Mouse (Mus musculus): ENCODE data around the gene Spryd4. TPM values are rescaled to one million over a fixed set of nuclear protein-coding genes. Genes with fewer than 3 reads are reported as not detected.

Gene Spryd4
- 3.9 and 5.2 TPM in 2 replicates for total RNA-seq (2023)

DNA sequence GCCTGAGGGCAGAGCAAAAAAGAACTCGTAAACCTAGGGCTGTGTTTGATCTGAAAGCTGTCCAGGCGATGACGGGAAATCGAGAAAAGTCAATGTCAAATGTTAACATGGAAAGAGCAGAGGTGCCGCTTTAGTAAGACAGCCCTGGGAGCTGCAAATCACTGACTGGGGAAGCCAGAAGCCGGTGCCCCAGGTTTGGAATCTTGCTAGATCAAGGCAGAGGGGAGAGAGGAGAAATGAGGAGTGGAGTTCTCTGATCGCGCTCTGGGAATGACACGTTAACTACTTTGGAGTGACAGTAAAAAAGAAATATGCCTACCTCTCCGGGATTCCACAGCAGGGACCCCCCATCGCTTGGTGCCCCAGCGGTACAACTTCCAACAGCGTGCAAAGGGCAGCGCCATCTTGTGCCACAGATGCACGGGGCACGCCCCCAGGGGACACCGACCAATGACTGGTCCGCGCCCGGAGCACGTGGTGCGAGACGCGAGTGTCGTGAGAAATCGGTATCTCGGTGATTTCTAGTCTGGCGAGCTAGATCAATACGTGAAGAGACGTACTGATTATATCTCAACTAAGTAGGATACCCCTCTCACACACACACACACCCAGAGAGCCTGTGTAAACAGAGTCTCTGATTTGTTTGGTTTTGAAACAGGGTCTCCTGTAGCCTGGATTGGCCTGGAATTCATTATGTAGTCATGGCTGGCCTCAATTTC is at the start of gene Spryd4:
TSS of gene Spryd4 (minus strand) at position 418 of the 719 bp plus-strand sequence.

DNA sequence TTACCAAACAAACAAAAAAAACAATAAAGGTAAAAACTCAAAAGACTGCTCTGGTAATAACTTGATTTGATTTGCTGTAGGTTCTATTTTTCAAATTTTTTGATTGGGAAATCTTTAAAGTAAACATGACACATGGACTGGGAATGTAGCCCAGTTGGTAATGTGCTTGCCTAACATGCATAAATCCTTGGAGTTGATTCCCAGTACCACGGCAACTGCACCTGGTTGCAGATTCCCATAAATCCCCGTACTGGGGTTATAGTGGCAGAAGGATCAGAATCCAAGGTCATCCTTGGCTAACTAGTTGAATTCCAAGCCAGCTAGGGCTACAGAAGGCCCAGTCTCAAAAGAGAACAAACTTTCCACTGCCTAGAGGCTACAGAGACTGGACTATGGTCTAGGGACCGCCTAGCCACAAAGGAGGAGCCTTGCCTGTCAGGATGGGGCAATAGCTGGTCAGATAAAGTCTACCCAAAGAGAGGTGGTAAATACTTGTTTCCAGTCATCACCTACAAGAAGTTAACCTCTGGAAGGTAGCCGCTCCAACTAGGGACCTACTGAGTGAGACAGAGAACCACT is 42.2 kb upstream of the Spryd4 start, which contains the start of gene Apon:
TSS of gene Apon (plus strand) at position 420 of the 579 bp plus-strand sequence.

DNA sequence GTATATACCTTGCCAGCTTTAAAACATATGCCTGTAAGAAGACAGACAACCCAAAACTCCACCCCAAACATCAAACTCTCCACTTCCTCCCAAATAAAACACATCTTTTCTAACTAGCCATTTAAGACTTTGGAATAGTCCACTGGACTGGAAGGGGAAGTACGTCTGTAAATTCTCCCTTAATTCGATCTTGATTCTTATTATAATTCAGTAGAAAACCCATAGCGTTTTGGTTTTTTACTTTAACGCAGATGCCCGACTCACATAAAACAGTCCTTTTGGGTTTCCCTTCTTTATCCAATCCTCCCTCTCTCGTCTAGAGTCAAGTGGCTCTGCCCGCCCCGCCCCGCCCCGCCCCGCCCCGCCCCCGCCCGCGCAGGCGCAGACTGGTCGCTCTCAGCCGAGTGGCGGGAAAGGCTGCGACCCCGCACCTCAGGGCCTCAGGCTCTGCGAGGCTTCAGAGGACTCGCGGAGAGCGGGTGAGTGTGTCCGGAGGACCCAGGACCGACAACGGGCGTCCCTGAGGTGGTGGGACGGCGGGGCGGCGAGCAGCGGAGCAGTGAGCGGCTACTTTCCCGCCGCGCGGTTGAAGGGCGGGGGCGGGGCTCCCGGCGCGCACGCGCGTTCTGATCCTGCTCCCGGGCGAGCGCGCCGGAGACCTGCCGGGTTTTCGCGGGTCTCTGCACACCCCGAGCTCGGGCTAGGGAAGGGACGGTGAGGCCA is 20.3 kb upstream of the Spryd4 start, which contains the start of gene Timeless:
TSS of gene Timeless (plus strand) at position 369 of the 723 bp plus-strand sequence.

DNA sequence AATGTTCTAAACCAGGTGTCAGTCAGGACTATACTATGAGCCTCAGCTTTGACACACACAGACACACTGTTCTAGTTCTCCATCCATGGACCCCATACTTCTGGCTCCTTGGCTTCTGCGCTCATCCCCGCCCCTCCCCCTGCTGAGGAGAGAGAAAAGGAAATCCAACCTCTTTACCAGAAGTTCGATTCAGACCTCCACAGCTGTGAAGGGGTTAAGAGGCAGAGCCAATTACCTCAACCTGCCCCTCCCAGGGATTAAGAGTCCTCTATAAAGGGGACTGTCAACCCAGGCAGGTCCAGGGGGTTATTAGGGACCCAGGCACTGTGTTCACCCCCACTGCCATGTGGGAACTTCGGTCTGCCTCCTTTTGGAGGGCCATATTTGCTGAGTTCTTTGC is 13.9 kb upstream of the Spryd4 start, which contains the start of gene Mip:
TSS of gene Mip (plus strand) at position 301 of the 400 bp plus-strand sequence.

DNA sequence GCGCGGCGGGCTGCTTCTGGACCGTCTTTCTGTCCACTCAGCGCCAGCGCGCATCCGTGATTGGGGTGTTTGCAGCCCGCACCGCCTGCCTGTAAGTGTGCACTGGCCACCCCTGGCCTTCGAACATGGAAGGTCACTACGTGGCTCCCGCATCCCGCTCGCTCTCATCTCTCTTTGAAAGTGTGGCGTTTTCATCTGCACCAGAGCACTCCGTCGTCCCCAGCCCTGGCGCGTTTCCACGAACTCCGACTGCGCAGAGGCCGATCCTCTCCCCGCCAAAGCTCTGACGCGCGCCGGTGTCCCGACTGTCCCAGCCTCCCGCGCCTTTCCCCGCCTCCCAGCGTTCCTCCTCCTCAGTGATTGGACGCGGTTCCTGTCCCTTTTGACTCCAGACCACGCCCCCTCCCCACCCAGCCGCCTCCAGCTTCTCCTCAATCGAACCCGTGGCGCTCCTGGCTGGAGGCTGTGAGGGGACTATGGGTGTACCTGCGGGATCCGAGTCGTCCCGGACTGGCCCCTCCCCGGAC is 17.5 kb downstream of the Spryd4 start, which contains the start of gene Gls2:
TSS of gene Gls2 (plus strand) at position 434 of the 527 bp plus-strand sequence.

DNA sequence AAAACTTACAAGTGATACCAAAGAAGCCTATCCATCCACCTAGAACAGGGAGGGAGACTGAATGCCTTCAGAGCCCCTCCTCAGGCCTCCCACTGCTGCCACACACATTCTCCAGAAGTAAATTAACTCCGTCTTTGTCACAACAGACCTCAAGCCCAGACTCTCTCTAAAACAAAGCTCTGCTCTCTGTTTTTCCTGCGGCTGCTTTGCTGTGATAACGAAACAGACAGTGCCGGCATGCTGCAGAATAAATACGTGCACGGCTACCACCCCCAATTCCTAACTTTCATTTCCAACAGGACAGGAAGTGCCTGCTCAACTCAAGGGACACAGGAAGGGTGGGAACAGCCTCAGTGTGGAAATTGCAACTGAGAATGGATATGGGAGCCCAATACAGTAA is 31.6 kb downstream of the Spryd4 start, which contains the start of gene Rbms2:
TSS of gene Rbms2 (minus strand) at position 309 of the 400 bp plus-strand sequence.

Other genes with a start within 250 kb of the Spryd4 start
- not detected in 2 replicates for gene Hsd17b6, start 204.2 kb downstream of the Spryd4 start, total RNA-seq (2023)
- gene Prim1, start 196.6 kb downstream of the Spryd4 start, total RNA-seq (2023): 19.6 and 23.0 TPM in 2 replicates
- 253 and 267 TPM in 2 replicates for gene Naca, start 176.2 kb downstream of the Spryd4 start, total RNA-seq (2023)
- 57.2 and 61.0 TPM in 2 replicates for gene Ptges3, start 152.9 kb downstream of the Spryd4 start, total RNA-seq (2023)
- 384 and 435 TPM in 2 replicates for gene Atp5b, start 128.5 kb downstream of the Spryd4 start, total RNA-seq (2023)
- 104 and 125 TPM in 2 replicates for gene Baz2a, start 120.2 kb downstream of the Spryd4 start, total RNA-seq (2023)
- 9.4 and 10.1 TPM in 2 replicates for gene Rbms2, start 31.5 kb downstream of the Spryd4 start, total RNA-seq (2023)
- gene Gls2, start 17.4 kb downstream of the Spryd4 start, total RNA-seq (2023): 1.4 TPM in 1 of 2 replicates, not detected in the other
- not detected in 2 replicates for gene Mip, start 14.0 kb upstream of the Spryd4 start, total RNA-seq (2023)
- 21.0 and 30.8 TPM in 2 replicates for gene Timeless, start 20.3 kb upstream of the Spryd4 start, total RNA-seq (2023)
- gene Apon, start 42.3 kb upstream of the Spryd4 start, total RNA-seq (2023): 0.44 TPM in 1 of 2 replicates, not detected in the other
- gene Apof, start 56.9 kb upstream of the Spryd4 start, total RNA-seq (2023): not detected in 2 replicates
- gene Stat2, start 58.8 kb upstream of the Spryd4 start, total RNA-seq (2023): 34.0 and 36.3 TPM in 2 replicates
- gene Il23a, start 86.9 kb upstream of the Spryd4 start, total RNA-seq (2023): 0.79 and 1.2 TPM in 2 replicates
- gene Pan2, start 91.5 kb upstream of the Spryd4 start, total RNA-seq (2023): 26.5 and 36.7 TPM in 2 replicates
- 25.3 and 30.7 TPM in 2 replicates for gene Cnpy2, start 110.7 kb upstream of the Spryd4 start, total RNA-seq (2023)
- 85.9 and 94.3 TPM in 2 replicates for gene Cs, start 125.9 kb upstream of the Spryd4 start, total RNA-seq (2023)
- 15.2 and 19.1 TPM in 2 replicates for gene Coq10a, start 157.2 kb upstream of the Spryd4 start, total RNA-seq (2023)
- 29.8 and 44.1 TPM in 2 replicates for gene Ankrd52, start 165.3 kb upstream of the Spryd4 start, total RNA-seq (2023)
- gene Slc39a5, start 189.4 kb upstream of the Spryd4 start, total RNA-seq (2023): not detected in 2 replicates
- gene Nabp2, start 199.7 kb upstream of the Spryd4 start, total RNA-seq (2023): 23.4 and 31.8 TPM in 2 replicates
- gene Rnf41, start 199.8 kb upstream of the Spryd4 start, total RNA-seq (2023): 37.4 and 48.3 TPM in 2 replicates
- gene Smarcc2, start 247.4 kb upstream of the Spryd4 start, total RNA-seq (2023): 79.4 TPM in 2 replicates